ENCODE assay signal across 25 mouse cellular contexts in the genomic region with DNA sequence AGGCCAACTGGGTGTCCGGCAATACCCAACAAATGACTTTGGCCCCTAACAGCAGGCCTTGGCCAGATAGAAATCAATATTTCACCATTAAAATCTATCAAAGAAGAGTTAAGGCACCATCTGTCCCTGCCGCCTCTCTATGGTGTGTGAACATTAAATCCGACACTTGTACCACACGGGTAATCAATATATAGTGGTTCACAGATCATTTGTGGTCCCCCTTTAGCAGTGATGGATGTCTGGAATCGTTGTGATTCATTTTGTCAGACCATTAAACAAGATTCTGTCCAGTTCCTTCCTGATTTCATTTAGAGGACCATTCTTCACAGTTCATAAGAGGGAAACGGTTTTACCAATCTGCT.
DNase-seq lines count a peak whose midpoint lies in the region; ATAC-seq and TF ChIP-seq lines count a peak whose summit lies in the region.
"Had no signal": no experiment of that assay in that cellular context is flagged by ENCODE, and none has a peak within 500 bp of the region (broad histone marks: within the 10 kb centered on the region; RNA-seq: fewer than 3 reads in every experiment).

No protein-coding gene starts in this region.

- no peak for ATAC-seq in hindbrain, postnatal 0 days
- no peak for ATAC-seq in stomach, embryonic 14.5 days (ENCODE audit: insufficient number of reproducible peaks, insufficient read depth, low FRiP score, low read depth)
- no peak for ATAC-seq in stomach, postnatal 0 days (ENCODE audit: low FRiP score, low TSS enrichment)
- no peak for ATAC-seq in midbrain, embryonic 14.5 days (ENCODE audit: low FRiP score, low TSS enrichment)
- ATAC-seq in neural tube, embryonic 15.5 days (ENCODE audit: low FRiP score) = peak; percentile 45; the same call in 1 of the 2 replicates
- no peak for ATAC-seq in megakaryocyte progenitor cell, adult 5-6 weeks (replicated peaks; ENCODE audit: poor library complexity)
- ATAC-seq: forebrain, embryonic 14.5 days had no signal

- TF ChIP-seq EP300 in stomach, postnatal 0 days (optimal IDR thresholded peaks at IDR 0.05) = no peak

- no peak overlapping the region for H3K9ac ChIP-seq in hindbrain, postnatal 0 days (replicated peaks; ENCODE audit: low read length)
- no peak overlapping the region for H3K9ac ChIP-seq in stomach, embryonic 14.5 days (replicated peaks; ENCODE audit: low read depth, low read length)
- no peak overlapping the region for H3K9ac ChIP-seq in stomach, postnatal 0 days (ENCODE audit: low read length)
- no peak overlapping the region for H3K9ac ChIP-seq in midbrain, embryonic 14.5 days (replicated peaks; ENCODE audit: low read length)
- no peak overlapping the region for H3K9ac ChIP-seq in neural tube, embryonic 15.5 days (replicated peaks)
- H3K9ac ChIP-seq: embryonic facial prominence, embryonic 13.5 days; intestine, embryonic 15.5 days; stomach, embryonic 15.5 days had no signal

- no peaks in the 10 kb centered on the region for H3K36me3 ChIP-seq in hindbrain, embryonic 10.5 days
- H3K36me3 ChIP-seq in hindbrain, postnatal 0 days (ENCODE audit: insufficient read depth, low read length) = no peaks in the 10 kb centered on the region
- no peaks in the 10 kb centered on the region for H3K36me3 ChIP-seq in stomach, embryonic 14.5 days (ENCODE audit: control insufficient read depth, insufficient read depth, low read length)
- no peaks in the 10 kb centered on the region for H3K36me3 ChIP-seq in stomach, postnatal 0 days (ENCODE audit: control insufficient read depth, insufficient read depth, low read length)
- H3K36me3 ChIP-seq in midbrain, embryonic 14.5 days (ENCODE audit: control insufficient read depth, insufficient read depth, low read length) = no peaks in the 10 kb centered on the region
- no peaks in the 10 kb centered on the region for H3K36me3 ChIP-seq in neural tube, embryonic 15.5 days
- H3K36me3 ChIP-seq: embryonic facial prominence, embryonic 13.5 days; heart, embryonic 10.5 days; intestine, embryonic 15.5 days; stomach, embryonic 15.5 days had no signal

- H3K4me3 ChIP-seq in hindbrain, embryonic 10.5 days = no peak overlapping the region
- no peak overlapping the region for H3K4me3 ChIP-seq in hindbrain, postnatal 0 days (ENCODE audit: low read length)
- no peak overlapping the region for H3K4me3 ChIP-seq in stomach, embryonic 14.5 days (ENCODE audit: low read depth, low read length)
- H3K4me3 ChIP-seq in stomach, postnatal 0 days (ENCODE audit: low read depth, low read length) = no peak overlapping the region
- no peak overlapping the region for H3K4me3 ChIP-seq in midbrain, embryonic 14.5 days (replicated peaks; ENCODE audit: low read depth, low read length)
- no peak overlapping the region for H3K4me3 ChIP-seq in neural tube, embryonic 15.5 days (replicated peaks)
- H3K4me3 ChIP-seq: embryonic facial prominence, embryonic 13.5 days; erythroblast, embryonic 14.5 days; heart, embryonic 10.5 days; intestine, embryonic 15.5 days; stomach, embryonic 15.5 days had no signal

- H3K9me3 ChIP-seq in hindbrain, embryonic 10.5 days = no peaks in the 10 kb centered on the region
- H3K9me3 ChIP-seq in hindbrain, postnatal 0 days (ENCODE audit: low read length) = no peaks in the 10 kb centered on the region
- no peaks in the 10 kb centered on the region for H3K9me3 ChIP-seq in stomach, embryonic 14.5 days (ENCODE audit: control insufficient read depth, low read depth, low read length)
- no peaks in the 10 kb centered on the region for H3K9me3 ChIP-seq in stomach, postnatal 0 days (ENCODE audit: control insufficient read depth, low read length)
- H3K9me3 ChIP-seq in midbrain, embryonic 14.5 days (ENCODE audit: control insufficient read depth, low read length) = no peaks in the 10 kb centered on the region
- H3K9me3 ChIP-seq in neural tube, embryonic 15.5 days (replicated peaks) = no peaks in the 10 kb centered on the region
- H3K9me3 ChIP-seq: embryonic facial prominence, embryonic 13.5 days; heart, embryonic 10.5 days; intestine, embryonic 15.5 days; stomach, embryonic 15.5 days had no signal

- no peak for TF ChIP-seq CTCF in hindbrain, postnatal 0 days (IDR thresholded peaks at IDR 0.05; ENCODE audit: low read depth)
- no peak for TF ChIP-seq CTCF in stomach, postnatal 0 days (IDR thresholded peaks at IDR 0.05; ENCODE audit: low read depth)

- no peaks in the 10 kb centered on the region for H3K27me3 ChIP-seq in hindbrain, embryonic 10.5 days (ENCODE audit: insufficient read depth, poor library complexity, severe bottlenecking)
- no peaks in the 10 kb centered on the region for H3K27me3 ChIP-seq in hindbrain, postnatal 0 days (ENCODE audit: insufficient read depth, low read length)
- no peaks in the 10 kb centered on the region for H3K27me3 ChIP-seq in stomach, embryonic 14.5 days (ENCODE audit: control insufficient read depth, insufficient read depth, low read length)
- no peaks in the 10 kb centered on the region for H3K27me3 ChIP-seq in stomach, postnatal 0 days (ENCODE audit: control insufficient read depth, insufficient read depth, low read length)
- no peaks in the 10 kb centered on the region for H3K27me3 ChIP-seq in midbrain, embryonic 14.5 days (ENCODE audit: control insufficient read depth, insufficient read depth, low read length)
- no peaks in the 10 kb centered on the region for H3K27me3 ChIP-seq in neural tube, embryonic 15.5 days (replicated peaks)
- H3K27me3 ChIP-seq: embryonic facial prominence, embryonic 13.5 days; intestine, embryonic 15.5 days; stomach, embryonic 15.5 days had no signal

- no peak overlapping the region for H3K4me2 ChIP-seq in hindbrain, postnatal 0 days (ENCODE audit: low read depth, low read length)
- peak overlapping the region; percentile 14; the same call in 1 of the 2 replicates for H3K4me2 ChIP-seq in stomach, embryonic 14.5 days (replicated peaks; ENCODE audit: low read depth, low read length)
- H3K4me2 ChIP-seq in stomach, postnatal 0 days (replicated peaks; ENCODE audit: low read depth) = no peak overlapping the region
- H3K4me2 ChIP-seq in midbrain, embryonic 14.5 days (ENCODE audit: low read length) = peak overlapping the region; percentile 24; the same call in 1 of the 2 replicates
- H3K4me2 ChIP-seq in neural tube, embryonic 15.5 days = peak overlapping the region; percentile 40
- H3K4me2 ChIP-seq: embryonic facial prominence, embryonic 13.5 days; liver, embryonic 11.5 days; stomach, embryonic 15.5 days had no signal

- WGBS in hindbrain, embryonic 10.5 days = 83% methylated on average over 6 of the region's 6 CpGs
- 69% methylated on average over 6 of the region's 6 CpGs for WGBS in hindbrain, postnatal 0 days
- WGBS in stomach, embryonic 14.5 days = 35% methylated on average over 6 of the region's 6 CpGs
- 36% methylated on average over 6 of the region's 6 CpGs for WGBS in stomach, postnatal 0 days
- 81% methylated on average over 6 of the region's 6 CpGs for WGBS in midbrain, embryonic 14.5 days
- 55% methylated on average over 6 of the region's 6 CpGs for WGBS in neural tube, embryonic 15.5 days

- H3K4me1 ChIP-seq in hindbrain, embryonic 10.5 days (replicated peaks) = no peaks in the 10 kb centered on the region
- H3K4me1 ChIP-seq in hindbrain, postnatal 0 days (ENCODE audit: insufficient read depth, low read length) = no peaks in the 10 kb centered on the region
- 0 out of 2 replicates have a peak, but pooled peaks cover 6% of the 10 kb centered on the region for H3K4me1 ChIP-seq in stomach, embryonic 14.5 days (ENCODE audit: control insufficient read depth, insufficient read depth, low read length)
- no peaks in the 10 kb centered on the region for H3K4me1 ChIP-seq in stomach, postnatal 0 days (replicated peaks; ENCODE audit: control insufficient read depth, insufficient read depth)
- no peaks in the 10 kb centered on the region for H3K4me1 ChIP-seq in midbrain, embryonic 14.5 days (ENCODE audit: control insufficient read depth, insufficient read depth, low read length)
- H3K4me1 ChIP-seq in neural tube, embryonic 15.5 days = peaks cover 25% of the 10 kb centered on the region
- H3K4me1 ChIP-seq: embryonic facial prominence, embryonic 13.5 days; heart, embryonic 10.5 days; stomach, embryonic 15.5 days had no signal

- peak; percentile 6 for DNase-seq in hindbrain, embryonic 10.5 days (ENCODE audit: low spot score)
- DNase-seq in hindbrain, postnatal 0 days (ENCODE audit: low spot score) = no peak
- DNase-seq in stomach, postnatal 0 days (ENCODE audit: low spot score) = no peak
- no peak for DNase-seq in midbrain, embryonic 14.5 days
- no peak for DNase-seq in thymus, postnatal 0 days (ENCODE audit: low spot score)
- DNase-seq: adrenal gland, postnatal 36 days; cerebellum, adult 9-10 months; heart, postnatal 4 days; kidney, adult 9 months; kidney, postnatal 25 days; layer of hippocampus, postnatal 36 days; lung, adult 2 months; lung, postnatal 14 days; right cerebral cortex, postnatal 4 days; thymus, adult 2 months had no signal

- no peak overlapping the region for H3K27ac ChIP-seq in hindbrain, embryonic 10.5 days
- no peak overlapping the region for H3K27ac ChIP-seq in hindbrain, postnatal 0 days
- H3K27ac ChIP-seq in stomach, embryonic 14.5 days (ENCODE audit: low read length) = no peak overlapping the region
- no peak overlapping the region for H3K27ac ChIP-seq in stomach, postnatal 0 days (replicated peaks)
- no peak overlapping the region for H3K27ac ChIP-seq in midbrain, embryonic 14.5 days (replicated peaks; ENCODE audit: low read depth, low read length)
- H3K27ac ChIP-seq in neural tube, embryonic 15.5 days (replicated peaks) = peak overlapping the region; percentile 60
- H3K27ac ChIP-seq: embryonic facial prominence, embryonic 13.5 days; heart, embryonic 10.5 days; intestine, embryonic 15.5 days; stomach, embryonic 15.5 days had no signal

Comparison
In these comparisons a context has a peak if more than half of its experiments do, and no peak if none do; other contexts are left out.
1. H3K4me2 ChIP-seq: peak in stomach, embryonic 14.5 days (single experiment), midbrain, embryonic 14.5 days (single experiment) and neural tube, embryonic 15.5 days (single experiment); none in hindbrain, postnatal 0 days (single experiment) and stomach, postnatal 0 days (single experiment).